Mouse (Mus musculus) lung, postnatal 0 days (tissue): Measurements from ENCODE around the gene Mroh8.

Experiments
- CTCF ChIP-seq: IDR thresholded peaks from 2 replicates; pipeline ENCODE4 v1.5.1; 2016; ENCODE audit warnings: antibody characterized with exemption, mild to moderate bottlenecking
- EP300 ChIP-seq: IDR thresholded peaks from 2 replicates; pipeline ENCODE4 v1.6.1; 2016; ENCODE audit warnings: antibody characterized with exemption, mild to moderate bottlenecking, control low read depth

DNA sequence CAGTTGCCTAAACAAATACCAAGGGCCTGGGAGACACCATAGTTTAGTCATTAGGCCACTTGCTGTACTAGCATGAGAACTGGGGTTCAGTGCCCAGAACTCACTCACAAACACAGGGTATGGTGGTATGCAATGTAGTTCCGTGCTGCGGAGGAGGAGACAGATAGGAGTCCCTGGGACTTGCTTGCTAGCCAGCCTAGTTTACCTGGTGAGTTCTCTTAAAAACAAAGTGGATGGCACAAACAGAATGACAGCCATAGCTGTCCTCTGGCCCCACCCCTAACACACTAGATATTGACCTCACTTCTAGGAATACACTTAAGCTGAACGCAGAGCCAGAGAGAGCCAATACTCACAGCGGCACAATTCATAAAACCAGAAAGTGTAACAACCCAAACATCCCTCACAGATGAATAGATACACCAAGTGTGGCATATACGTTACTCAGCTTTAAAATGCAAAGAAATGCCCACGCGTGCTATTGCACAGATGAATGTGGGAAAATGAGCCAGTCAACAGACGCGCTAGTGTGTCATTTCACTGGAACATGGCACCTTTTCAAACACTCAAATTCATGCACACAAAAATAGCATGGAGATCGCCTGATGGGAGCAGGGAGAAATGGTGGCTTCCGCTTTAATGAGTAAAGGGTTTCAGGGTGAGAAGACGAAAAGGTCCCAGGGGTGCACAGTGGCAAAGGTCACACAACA, 112.8 kb downstream of the Mroh8 start:
- TF ChIP-seq CTCF (no peak), EP300 (no peak)
